Mouse (Mus musculus) hindbrain, embryonic 11.5 days (tissue): ENCODE data around the gene Prss35. TPM values are rescaled to one million over a fixed set of nuclear protein-coding genes. Genes with fewer than 3 reads are reported as not detected.

Experiments
- ATAC-seq: fragments of 200-750 bp; cut with Nextera tagmentation; 2 replicates; pipeline ENCODE4 v1.8.0; 2017; ENCODE audit warnings: mild to moderate bottlenecking, moderate TSS enrichment, moderate library complexity; ENCODE audit not compliant: low FRiP score
- DNase-seq: peaks from one replicate; pipeline ENCODE4 v3.0.0-alpha.2; 2015; ENCODE audit warnings: low spot score
- H3K27ac ChIP-seq: fragments of 300-500 bp; sonication (generic); 2 replicates; pipeline ENCODE4 v1.5.1; 2014; ENCODE audit warnings: mild to moderate bottlenecking, low read depth, low read length
- H3K27me3 ChIP-seq: fragments of 300-500 bp; sonication (generic); 2 replicates; pipeline ENCODE4 v1.6.1; 2014; ENCODE audit warnings: mild to moderate bottlenecking, low read length, moderate library complexity, mixed read lengths; ENCODE audit not compliant: control insufficient read depth, insufficient read depth
- H3K36me3 ChIP-seq: fragments of 300-500 bp; sonication (generic); 2 replicates; pipeline ENCODE4 v1.6.1; 2014; ENCODE audit warnings: mild to moderate bottlenecking, low read length, moderate library complexity, mixed read lengths; ENCODE audit not compliant: control insufficient read depth, insufficient read depth
- H3K4me1 ChIP-seq: fragments of 300-500 bp; sonication (generic); replicated peaks from 2 replicates; pipeline ENCODE4 v1.6.1; 2014; ENCODE audit warnings: low read length, mixed read lengths; ENCODE audit not compliant: control insufficient read depth, insufficient read depth
- H3K4me2 ChIP-seq: fragments of 300-500 bp; sonication (generic); replicated peaks from 2 replicates; pipeline ENCODE4 v1.6.1; 2014; ENCODE audit warnings: mild to moderate bottlenecking, low read depth, low read length
- H3K4me3 ChIP-seq: fragments of 300-500 bp; sonication (generic); 2 replicates; pipeline ENCODE4 v1.5.1; 2014; ENCODE audit warnings: low read depth, low read length
- H3K9ac ChIP-seq: fragments of 300-500 bp; sonication (generic); 2 replicates; pipeline ENCODE4 v1.6.1; 2014; ENCODE audit warnings: low read depth, low read length
- H3K9me3 ChIP-seq: fragments of 300-500 bp; sonication (generic); 2 replicates; pipeline ENCODE4 v1.6.1; 2016; ENCODE audit warnings: low read length; ENCODE audit not compliant: control insufficient read depth
- WGBS: fragments of 180-500 bp; shearing (Covaris S2); extraction: QIAGEN DNeasy Blood & Tissue Kit; methylation state at CpG from one replicate; pipeline ENCODE4 v1.1.7; 2014; 5-methylcytosine and 5-hydroxymethylcytosine counted together
- polyA plus RNA-seq: library from polyadenylated mRNA; unstranded; fragments of >200 nt; fragmentation: Nextera tagmentation; extraction: Ambion mirVana; gene quantifications from 2 replicates; pipeline ENCODE4 v1.2.1, GENCODE M21; 2014

The Prss35 gene
- polyA plus RNA-seq, 1 experiment from 2014 or later, result 0.48 TPM

DNA sequence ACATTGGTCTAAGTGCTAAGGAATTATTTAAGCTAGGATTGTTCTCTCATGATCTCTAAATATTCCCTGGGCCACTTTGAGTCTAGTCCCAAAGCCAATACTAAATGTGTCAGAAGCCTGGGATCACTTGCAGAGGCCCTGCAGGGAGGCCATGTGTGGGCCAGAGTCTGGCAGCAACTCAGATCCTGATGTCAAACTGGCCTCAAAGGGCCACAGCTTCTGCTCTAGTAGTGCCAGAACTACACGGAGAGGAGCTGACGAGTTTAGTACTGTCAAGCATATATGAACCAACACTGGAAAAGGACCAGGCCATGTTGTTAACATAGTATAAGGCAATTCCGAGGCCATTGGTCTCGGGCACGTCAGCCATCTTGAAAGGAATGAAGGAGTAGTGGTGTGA is 54.7 kb downstream of the Prss35 start:
- no peaks in the 10 kb centered on the region for H3K4me1 ChIP-seq
- ATAC-seq, result no peak
- no peak overlapping the region for H3K9ac ChIP-seq
- H3K36me3 ChIP-seq, result no peaks in the 10 kb centered on the region; the same call in 1 of the 2 replicates
- WGBS, result 87% methylated on average over 5 of the region's 5 CpGs
- DNase-seq, result no peak
- H3K9me3 ChIP-seq, result no peaks in the 10 kb centered on the region
- H3K27me3 ChIP-seq, result no peaks in the 10 kb centered on the region
- no peak overlapping the region for H3K27ac ChIP-seq
- H3K4me3 ChIP-seq, result no peak overlapping the region
- H3K4me2 ChIP-seq, result no peak overlapping the region

- 50% methylated on average over 7 of the region's 7 CpGs for WGBS
- no peaks in the 10 kb centered on the region for H3K27me3 ChIP-seq
- no peak for ATAC-seq
- no peak overlapping the region for H3K4me2 ChIP-seq
- H3K4me1 ChIP-seq, result no peaks in the 10 kb centered on the region
- no peak overlapping the region for H3K9ac ChIP-seq
- H3K4me3 ChIP-seq, result no peak overlapping the region
- no peak overlapping the region for H3K27ac ChIP-seq
- no peak for DNase-seq
- no peaks in the 10 kb centered on the region for H3K9me3 ChIP-seq
- no peaks in the 10 kb centered on the region; the same call in 1 of the 2 replicates for H3K36me3 ChIP-seq
These were observed 55.2 kb downstream of the Prss35 start for GRCm38 (mm10) chr9:86798686-86799085.

DNA sequence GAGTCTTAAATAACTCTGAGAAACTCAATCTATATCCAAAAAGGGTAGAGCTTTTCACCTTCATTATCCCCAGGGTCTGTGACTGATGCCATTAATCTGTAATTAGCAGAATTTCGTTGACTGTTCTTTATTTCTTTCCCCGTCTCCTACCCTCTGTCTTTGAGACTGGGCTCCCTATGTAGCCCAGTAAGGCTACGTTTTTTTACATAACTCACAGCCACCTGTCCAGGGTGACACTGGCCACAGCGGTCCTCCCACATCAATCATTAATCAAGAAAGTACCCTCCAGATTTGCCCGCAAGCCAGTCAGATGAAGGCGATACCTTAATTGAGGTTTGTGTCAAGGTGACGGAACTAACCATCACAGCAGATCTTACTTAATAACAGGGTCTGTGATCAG is 55.6 kb downstream of the Prss35 start:
- no peak for ATAC-seq

GRCm38 (mm10) chr9:86800600-86801163 is 57.2 kb downstream of the Prss35 start:
- DNase-seq, result peak; percentile 63
- H3K9ac ChIP-seq, result no peak overlapping the region
- ATAC-seq, result peak; percentile 54; the same call in 1 of the 2 replicates
- no peak overlapping the region for H3K27ac ChIP-seq
- no peaks in the 10 kb centered on the region; the same call in 1 of the 2 replicates for H3K36me3 ChIP-seq
- WGBS, result 24% methylated on average over 3 of the region's 3 CpGs
- no peak overlapping the region for H3K4me3 ChIP-seq
- H3K4me2 ChIP-seq, result no peak overlapping the region
- H3K9me3 ChIP-seq, result no peaks in the 10 kb centered on the region
- H3K4me1 ChIP-seq, result no peaks in the 10 kb centered on the region
- H3K27me3 ChIP-seq, result no peaks in the 10 kb centered on the region

More for the DNA sequence above, 55.6 kb downstream of the Prss35 start:
- H3K4me2 ChIP-seq, result no peak overlapping the region
- no peaks in the 10 kb centered on the region; the same call in 1 of the 2 replicates for H3K36me3 ChIP-seq
- H3K4me3 ChIP-seq, result no peak overlapping the region
- H3K9ac ChIP-seq, result no peak overlapping the region
- no peak overlapping the region for H3K27ac ChIP-seq
- WGBS, result 75% methylated on average over 7 of the region's 7 CpGs
- no peaks in the 10 kb centered on the region for H3K4me1 ChIP-seq
- H3K9me3 ChIP-seq, result no peaks in the 10 kb centered on the region
- no peaks in the 10 kb centered on the region for H3K27me3 ChIP-seq
- DNase-seq, result no peak

Other genes with a start within 250 kb of the Prss35 start
- gene Pgm3, start 171.8 kb upstream of the Prss35 start, polyA plus RNA-seq, result 43.6 and 49.8 TPM in 2 replicates
- 4.4 and 5.0 TPM in 2 replicates for gene Rwdd2a, start 171.7 kb upstream of the Prss35 start, polyA plus RNA-seq
- gene Me1, start 47.7 kb upstream of the Prss35 start, polyA plus RNA-seq, result 13.2 and 17.9 TPM in 2 replicates
- 17.4 and 17.5 TPM in 2 replicates for gene Snap91, start 137.0 kb downstream of the Prss35 start, polyA plus RNA-seq